Mouse (Mus musculus) gastrocnemius, postnatal 4 days (tissue): Measurements from ENCODE around the gene 1600015I10Rik. TPM values are rescaled to one million over a fixed set of nuclear protein-coding genes. Genes with fewer than 3 reads are reported as not detected.
A peak's percentile ranks its signal among the peaks of the same experiment; 100 is the strongest.
"Not testable (repeated sequence)": the region's sequence is repeated elsewhere in the genome, so short reads cannot be mapped to it uniquely, and the experiment has no call there.

ENCODE experiments used
- DNase-seq, 2 experiments: peaks; one replicate each; pipeline ENCODE4 v3.0.0; 2021 to 2022; ENCODE audit warnings: low spot score in 2 of 2, mixed read lengths in 2 of 2
- long read RNA-seq, 2 experiments: library from polyadenylated mRNA; stranded (forward); transcript quantifications; one replicate each; pipeline ENCODE4 v2.0.0; 2021
- total RNA-seq, 2 experiments: library from RNA; stranded (reverse); gene quantifications; 2 replicates each; pipeline ENCODE4 v1.2.3; 2021

The 1600015I10Rik gene
- not detected for total RNA-seq
- long read RNA-seq, experiment 1, result 0 reads
- long read RNA-seq, experiment 2, result 0 reads

- no peak for DNase-seq
Observed at GRCm38 (mm10) chr6:48929595-48929994, at the start of gene 1600015I10Rik. Gene 1600015I10Rik (plus strand): TSS chr6:48929895.

DNA sequence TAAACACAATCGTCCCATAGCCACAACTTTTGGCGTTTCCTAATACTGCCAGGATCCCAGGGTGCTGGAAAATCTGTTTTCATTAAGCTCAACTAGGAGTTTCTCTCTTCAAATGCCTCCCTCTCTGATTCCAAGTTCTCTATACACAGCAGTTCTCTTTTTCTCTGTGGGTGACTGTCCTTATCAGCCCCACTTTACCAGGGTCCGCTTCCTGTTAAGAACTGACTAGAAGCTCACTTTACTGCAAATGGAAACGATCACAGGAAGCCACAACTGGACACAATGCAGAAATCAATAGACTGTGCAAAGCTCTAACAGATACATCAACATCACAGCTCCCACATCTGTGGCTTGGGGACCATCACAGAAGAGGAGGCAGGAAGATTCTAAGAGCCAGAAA lies 35.5 kb upstream of the 1600015I10Rik start:
- no peak for DNase-seq

DNA sequence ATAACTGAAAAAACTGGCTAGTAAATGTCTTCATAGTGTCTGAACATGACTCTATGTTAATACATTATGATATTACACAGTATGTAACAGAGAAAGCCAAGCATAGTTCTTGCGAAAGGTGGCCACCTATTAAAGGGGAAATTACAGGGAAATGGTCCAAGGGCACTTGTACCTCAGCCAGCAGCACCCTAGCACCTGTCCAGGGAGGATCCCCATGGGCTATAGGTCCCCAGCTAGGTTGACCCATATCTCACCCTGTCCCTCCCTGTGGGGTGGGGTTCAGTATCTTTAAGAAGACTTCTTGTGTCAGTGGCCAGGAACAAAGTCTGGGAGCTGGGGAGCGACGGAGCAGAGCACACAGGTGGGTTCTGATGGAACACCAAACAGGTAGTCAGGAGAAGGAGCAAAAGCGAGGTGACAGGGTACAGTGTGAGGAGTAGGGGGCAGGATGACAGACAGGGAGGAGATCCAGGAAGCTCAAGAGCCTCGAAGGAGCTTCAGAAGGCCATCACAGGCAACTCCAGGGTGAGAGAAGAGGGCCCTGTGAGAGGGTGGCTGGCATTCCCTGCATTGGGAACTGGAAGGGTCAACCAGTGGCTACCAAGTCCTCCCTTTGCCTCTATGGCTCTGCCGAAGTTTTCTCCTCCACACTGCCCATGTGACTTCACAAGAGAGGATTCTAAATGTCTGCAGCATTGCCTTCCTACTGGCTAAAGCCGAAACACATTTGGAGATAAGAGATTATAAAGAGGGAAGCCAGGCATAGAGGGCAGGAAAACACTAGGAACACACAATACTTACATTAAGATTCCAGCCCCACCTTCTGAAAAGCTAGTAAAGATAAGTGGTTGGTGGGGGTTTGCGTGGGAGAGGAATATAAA lies 34.5 kb upstream of the 1600015I10Rik start:
- no peak for DNase-seq

DNA sequence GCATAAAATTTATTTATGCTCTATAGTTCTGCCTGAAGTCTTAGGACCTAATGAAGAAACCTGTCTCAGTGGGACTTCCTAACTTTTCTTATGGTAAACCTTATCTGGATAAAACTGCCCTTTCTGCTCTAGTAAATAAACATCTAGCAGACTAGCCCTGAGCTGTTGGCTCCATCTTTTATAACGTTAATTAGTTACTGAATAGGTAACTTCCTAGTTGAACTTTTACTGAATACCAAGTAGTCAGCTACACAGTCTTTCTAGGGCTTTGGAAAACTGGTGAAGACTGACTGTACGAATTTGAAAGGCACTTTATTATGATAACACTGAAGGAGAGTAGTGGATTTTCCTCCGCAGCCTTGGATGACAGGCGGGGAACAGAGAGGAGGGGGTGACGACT lies 33.8 kb upstream of the 1600015I10Rik start:
- DNase-seq, result no peak

DNA sequence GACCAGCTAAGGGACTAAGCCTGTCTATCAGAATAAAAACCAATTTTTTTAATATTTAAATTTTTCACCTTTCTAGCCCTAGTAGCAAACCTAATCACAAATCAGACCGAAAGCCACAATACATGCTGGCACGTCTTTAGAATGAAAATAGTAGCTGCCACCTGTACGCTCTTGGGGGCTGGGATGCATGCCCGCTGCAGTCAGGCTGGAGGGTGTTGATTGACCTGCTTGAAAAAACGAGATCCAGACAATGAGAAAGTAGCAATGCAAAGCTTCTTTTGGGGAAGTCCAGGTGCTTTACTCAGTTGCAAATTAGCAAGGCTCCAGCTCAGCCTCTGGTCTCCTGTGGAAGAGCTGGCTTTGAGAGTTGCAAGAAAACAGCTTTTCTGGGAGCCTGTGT lies 32.7 kb upstream of the 1600015I10Rik start:
- no peak for DNase-seq

- not testable (repeated sequence) for DNase-seq
Observed at GRCm38 (mm10) chr6:48901316-48901715, 28.4 kb upstream of the 1600015I10Rik start.

- DNase-seq, result no peak
Observed at GRCm38 (mm10) chr6:48902511-48903406, 26.9 kb upstream of the 1600015I10Rik start.

DNA sequence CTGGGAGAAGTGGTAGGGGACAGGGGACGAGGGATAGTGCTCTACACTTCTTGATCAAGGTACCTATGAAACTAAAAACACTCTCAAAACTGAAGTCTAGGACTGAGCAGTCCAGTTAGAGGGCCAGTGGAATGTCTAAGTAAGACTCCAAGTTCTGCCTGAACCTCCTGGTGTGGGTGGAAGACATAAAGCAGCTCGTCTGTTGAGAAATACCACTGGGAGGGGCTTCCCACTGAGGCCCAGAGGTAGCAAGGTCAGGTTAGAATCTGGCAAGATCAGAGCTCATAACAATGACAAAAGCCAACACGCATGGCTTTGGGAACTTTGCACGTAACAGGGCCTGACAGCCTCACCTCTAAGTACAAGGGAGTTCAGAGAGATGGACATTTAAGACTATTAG lies 26.3 kb upstream of the 1600015I10Rik start:
- no peak for DNase-seq

DNA sequence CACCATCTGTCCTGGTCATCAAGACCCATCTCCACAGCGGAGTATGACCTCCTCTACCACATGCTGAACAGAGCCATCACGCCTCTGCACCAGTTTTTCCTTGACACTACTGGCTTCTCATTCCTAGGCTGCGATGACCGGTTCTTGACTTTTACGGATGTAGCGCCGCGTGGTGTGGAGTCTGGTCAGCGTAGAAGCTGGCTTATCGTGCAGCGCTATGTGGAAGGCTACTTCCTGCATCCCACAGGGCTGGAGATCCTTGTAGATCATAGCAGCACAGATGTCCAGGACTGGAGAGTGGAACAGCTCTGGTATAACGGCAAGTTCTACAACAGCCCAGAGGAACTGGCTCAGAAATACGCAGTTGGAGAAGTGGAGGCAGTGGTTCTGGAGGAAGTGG lies 24.1 kb upstream of the 1600015I10Rik start:
- no peak for DNase-seq

DNA sequence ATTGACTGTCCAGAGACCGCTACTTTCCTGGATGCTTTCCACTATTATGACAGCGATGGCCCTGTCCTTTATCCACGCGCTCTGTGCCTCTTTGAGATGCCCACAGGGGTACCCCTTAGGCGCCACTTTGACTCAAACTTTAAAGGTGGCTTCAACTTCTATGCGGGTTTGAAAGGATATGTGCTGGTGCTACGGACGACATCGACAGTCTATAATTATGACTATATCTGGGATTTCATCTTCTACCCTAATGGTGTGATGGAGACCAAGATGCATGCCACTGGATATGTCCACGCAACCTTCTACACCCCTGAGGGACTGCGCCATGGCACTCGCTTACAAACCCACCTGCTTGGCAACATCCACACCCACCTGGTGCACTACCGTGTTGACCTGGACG lies 23.3 kb upstream of the 1600015I10Rik start:
- no peak for DNase-seq

GRCm38 (mm10) chr6:48909229-48909628 lies 20.5 kb upstream of the 1600015I10Rik start:
- DNase-seq, result no peak

- DNase-seq, result no peak
Observed at GRCm38 (mm10) chr6:48912033-48912432, 17.7 kb upstream of the 1600015I10Rik start.

GRCm38 (mm10) chr6:48913587-48913986 lies 16.1 kb upstream of the 1600015I10Rik start:
- no peak for DNase-seq

GRCm38 (mm10) chr6:48949596-48949995 lies 19.9 kb downstream of the 1600015I10Rik start:
- DNase-seq, result no peak

- no peak for DNase-seq
Observed at GRCm38 (mm10) chr6:48950676-48951075, 21.0 kb downstream of the 1600015I10Rik start.

- no peak for DNase-seq
Observed at GRCm38 (mm10) chr6:48951630-48952029, 21.9 kb downstream of the 1600015I10Rik start.

GRCm38 (mm10) chr6:48953220-48953619 lies 23.5 kb downstream of the 1600015I10Rik start:
- DNase-seq, result no peak

GRCm38 (mm10) chr6:48954211-48954610 lies 24.5 kb downstream of the 1600015I10Rik start:
- DNase-seq, result no peak

- peak in 1 of 2 experiments; percentile 43 for DNase-seq
Observed at GRCm38 (mm10) chr6:48954946-48955345, 25.3 kb downstream of the 1600015I10Rik start.

DNA sequence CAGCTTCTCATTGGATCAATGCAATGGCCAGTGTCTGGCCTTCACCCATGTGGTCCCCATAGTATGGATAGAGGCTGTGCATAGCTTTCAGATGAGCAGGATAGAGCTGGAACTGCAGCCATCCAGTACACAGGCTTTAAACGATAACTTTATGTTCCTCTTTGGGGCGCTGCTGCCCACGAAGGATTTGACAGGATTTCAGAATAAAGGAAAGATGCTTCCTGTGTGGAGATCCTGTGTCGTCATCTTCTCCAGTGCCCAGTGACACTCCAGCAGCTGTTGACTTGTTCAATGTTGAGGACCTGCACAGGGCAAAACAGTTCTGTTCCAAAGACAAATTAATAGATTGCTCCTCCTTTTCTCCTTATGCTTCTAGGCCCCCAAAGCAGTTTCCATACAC lies 27.1 kb downstream of the 1600015I10Rik start:
- DNase-seq, result no peak

- no peak for DNase-seq
Observed at GRCm38 (mm10) chr6:48958053-48958452, 28.4 kb downstream of the 1600015I10Rik start.

DNA sequence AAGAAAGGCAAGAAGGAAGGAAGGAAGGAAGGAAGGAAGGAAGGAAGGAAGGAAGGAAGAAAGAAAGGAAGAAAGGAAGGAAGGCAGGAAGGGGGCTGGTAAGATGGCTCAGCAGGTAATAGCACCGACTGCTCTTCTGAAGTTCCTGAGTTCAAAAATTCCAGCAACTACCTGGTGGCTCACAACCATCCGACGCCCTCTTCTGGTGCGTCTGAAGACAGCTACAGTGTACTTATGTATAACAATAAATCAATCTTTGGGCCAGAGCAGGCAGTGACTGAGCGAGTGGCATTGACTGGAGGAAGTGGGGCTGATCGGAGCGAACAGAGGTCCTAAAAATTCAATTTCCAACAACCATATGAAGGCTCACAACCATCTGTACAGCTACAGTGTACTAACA lies 29.5 kb downstream of the 1600015I10Rik start:
- DNase-seq, result not testable (repeated sequence)
